Mouse (Mus musculus): ENCODE measurements around the gene 1110059E24Rik. TPM values are rescaled to one million over a fixed set of nuclear protein-coding genes. Genes with fewer than 3 reads are reported as not detected.

The 1110059E24Rik gene
- polyA plus RNA-seq, 1 experiment from 2014 or later: 59.4 TPM

Other genes starting within 250 kb of the 1110059E24Rik start
- 0.22 and 0.29 TPM in 2 replicates for gene Gda, start 179.5 kb downstream of the 1110059E24Rik start, polyA plus RNA-seq (2015; fragmentation: Nextera tagmentation; extraction: Ambion mirVana)
- gene Abhd17b, start 209 bp upstream of the 1110059E24Rik start, polyA plus RNA-seq (2015; fragmentation: Nextera tagmentation; extraction: Ambion mirVana): 34.2 and 34.8 TPM in 2 replicates
- gene Cemip2, start 125.4 kb upstream of the 1110059E24Rik start, polyA plus RNA-seq (2015; fragmentation: Nextera tagmentation; extraction: Ambion mirVana): 33.4 and 34.4 TPM in 2 replicates